Mouse (Mus musculus): Measurements from ENCODE around the gene Maml3.

GRCm38 (mm10) chr3:51637326-51637725, 467.6 kb downstream of the Maml3 start:
- TF ChIP-seq CTCF (IDR thresholded peaks at IDR 0.05; ENCODE audit: control insufficient read depth, insufficient read depth, insufficient read length) (no peak), MAX (IDR thresholded peaks at IDR 0.05) (no peak), MYOD1 (IDR thresholded peaks at IDR 0.05; ENCODE audit: control insufficient read depth, insufficient read length, low read depth) (no peak), MYOG (IDR thresholded peaks at IDR 0.05; ENCODE audit: control insufficient read depth, extremely low read depth, insufficient read length) (no peak), CEBPB (IDR thresholded peaks at IDR 0.05; ENCODE audit: low read depth) (no peak), USF1 (IDR thresholded peaks at IDR 0.05; ENCODE audit: low read depth) (no peak)

All from C2C12 (cell line).